Mouse (Mus musculus): ENCODE results near the gene Zdhhc4.

DNA sequence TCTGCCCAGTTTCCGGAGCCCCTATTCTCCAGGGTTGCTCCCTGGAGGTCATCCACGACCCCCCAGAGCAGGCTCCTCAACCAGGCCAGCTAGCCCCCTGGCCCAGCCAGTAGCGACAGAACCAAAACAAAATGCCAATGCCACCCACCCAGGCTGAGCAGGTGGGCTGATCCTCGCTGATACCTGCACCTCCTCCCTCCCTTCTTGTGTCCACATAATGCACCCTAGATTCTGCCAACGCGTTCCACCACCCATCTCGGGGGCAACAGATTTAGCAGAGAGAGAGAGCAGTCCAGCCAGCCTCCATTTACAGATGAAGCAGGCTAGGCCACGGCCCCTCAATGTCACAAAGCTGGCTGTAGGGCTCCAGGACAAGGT is 60.1 kb downstream of the Zdhhc4 start:
- TF ChIP-seq CTCF (conservative IDR thresholded peaks at IDR 0.05; ENCODE audit: insufficient read depth, insufficient read length, low read depth, low read length) (no peak), POLR2A (IDR thresholded peaks at IDR 0.05; ENCODE audit: low read depth, low read length) (no peak)
